Mouse (Mus musculus) limb, embryonic 10.5 days (tissue): ENCODE results near the gene Fgfr2. TPM values are rescaled to one million over a fixed set of nuclear protein-coding genes. Genes with fewer than 3 reads are reported as not detected.

Experiments
- DNase-seq: peaks from one replicate; pipeline ENCODE4 v3.0.0-alpha.2; 2017; ENCODE audit warnings: low spot score
- H3K27ac ChIP-seq: fragments of 300-500 bp; sonication (generic); 2 replicates; pipeline ENCODE4 v1.5.1; 2016; ENCODE audit warnings: mild to moderate bottlenecking
- H3K27me3 ChIP-seq: fragments of 300-500 bp; sonication (generic); 2 replicates; pipeline ENCODE4 v1.6.1; 2016; ENCODE audit warnings: low read depth, mild to moderate bottlenecking; ENCODE audit not compliant: poor library complexity, severe bottlenecking
- H3K36me3 ChIP-seq: fragments of 300-500 bp; sonication (generic); 2 replicates; pipeline ENCODE4 v1.6.1; 2016; ENCODE audit warnings: mild to moderate bottlenecking, moderate library complexity
- H3K4me1 ChIP-seq: fragments of 300-500 bp; sonication (generic); 2 replicates; pipeline ENCODE4 v1.6.1; 2016
- H3K4me3 ChIP-seq: fragments of 300-500 bp; sonication (generic); 2 replicates; pipeline ENCODE4 v1.5.1; 2016; ENCODE audit warnings: mild to moderate bottlenecking, moderate library complexity
- H3K9me3 ChIP-seq: fragments of 300-500 bp; sonication (generic); replicated peaks from 2 replicates; pipeline ENCODE4 v1.6.1; 2016; ENCODE audit warnings: mild to moderate bottlenecking
- WGBS: fragments of 180-500 bp; shearing (Covaris S2); methylation state at CpG from one replicate; pipeline ENCODE4 v1.1.7; 2016; 5-methylcytosine and 5-hydroxymethylcytosine counted together
- polyA plus RNA-seq: library from polyadenylated mRNA; unstranded; fragments of >200 nt; fragmentation: Nextera tagmentation; extraction: Ambion mirVana; gene quantifications from 2 replicates; pipeline ENCODE4 v1.2.1, GENCODE M21; 2016

Fgfr2 gene
- polyA plus RNA-seq, 1 experiment from 2014 or later: 64.4 TPM

GRCm38 (mm10) chr7:130315221-130315620 is 2807.9 kb downstream of the Fgfr2 start:
- DNase-seq: no peak
- H3K27ac ChIP-seq: no peak overlapping the region
- no peaks in the 10 kb centered on the region for H3K9me3 ChIP-seq
- 80% methylated on average over 6 of the region's 6 CpGs for WGBS
- H3K27me3 ChIP-seq: no peaks in the 10 kb centered on the region
- peaks cover 7% of the 10 kb centered on the region for H3K4me1 ChIP-seq
- no peak overlapping the region for H3K4me3 ChIP-seq
- H3K36me3 ChIP-seq: no peaks in the 10 kb centered on the region

GRCm38 (mm10) chr7:130314658-130315057 is 2808.5 kb downstream of the Fgfr2 start:
- Histone ChIP-seq H3K9me3 (no peaks in the 10 kb centered on the region), H3K4me3 (no peak overlapping the region), H3K27ac (no peak overlapping the region), H3K36me3 (no peaks in the 10 kb centered on the region), H3K27me3 (no peaks in the 10 kb centered on the region), H3K4me1 (peaks cover 1% of the 10 kb centered on the region)
- 95% methylated on average over 6 of the region's 6 CpGs for WGBS
- DNase-seq: no peak

DNA sequence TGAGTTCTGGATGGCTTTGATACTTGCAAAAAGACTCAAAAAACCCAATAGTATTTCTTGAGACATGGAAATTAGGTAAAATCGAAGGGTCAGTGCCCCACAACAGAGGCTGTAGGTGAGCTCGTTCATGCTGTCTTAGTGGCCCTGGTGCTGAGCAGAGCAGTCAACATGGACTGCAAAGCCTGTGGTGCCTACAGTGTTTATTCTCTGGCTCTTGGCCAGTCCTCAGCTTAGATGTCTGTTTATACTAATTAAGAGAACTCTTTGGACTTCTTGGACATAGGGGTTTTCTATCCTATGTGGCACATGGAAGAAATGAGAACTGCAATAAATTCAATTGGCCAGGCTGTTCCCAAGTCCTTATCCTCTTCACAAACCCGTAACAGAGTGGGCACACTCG is 2811.8 kb downstream of the Fgfr2 start:
- Histone ChIP-seq H3K4me1 (no peaks in the 10 kb centered on the region), H3K36me3 (no peaks in the 10 kb centered on the region), H3K27ac (no peak overlapping the region), H3K4me3 (no peak overlapping the region), H3K27me3 (no peaks in the 10 kb centered on the region), H3K9me3 (no peaks in the 10 kb centered on the region)
- 88% methylated on average over 4 of the region's 4 CpGs for WGBS
- no peak for DNase-seq

- no peaks in the 10 kb centered on the region for H3K9me3 ChIP-seq
- no peaks in the 10 kb centered on the region for H3K4me1 ChIP-seq
- H3K27me3 ChIP-seq: no peaks in the 10 kb centered on the region
- no peak overlapping the region for H3K27ac ChIP-seq
- no peaks in the 10 kb centered on the region for H3K36me3 ChIP-seq
- no peak for DNase-seq
- 85% methylated on average over 2 of the region's 2 CpGs for WGBS
- H3K4me3 ChIP-seq: no peak overlapping the region
Measured at GRCm38 (mm10) chr7:130309180-130309579, 2814.0 kb downstream of the Fgfr2 start.

- H3K36me3 ChIP-seq: no peaks in the 10 kb centered on the region
- H3K27me3 ChIP-seq: no peaks in the 10 kb centered on the region
- H3K4me3 ChIP-seq: no peak overlapping the region
- 90% methylated on average over 3 of the region's 3 CpGs for WGBS
- H3K9me3 ChIP-seq: no peaks in the 10 kb centered on the region
- DNase-seq: no peak
- H3K4me1 ChIP-seq: no peaks in the 10 kb centered on the region
- H3K27ac ChIP-seq: no peak overlapping the region
Measured at GRCm38 (mm10) chr7:130307036-130307435, 2816.1 kb downstream of the Fgfr2 start.

- H3K27ac ChIP-seq: no peak overlapping the region
- no peaks in the 10 kb centered on the region for H3K27me3 ChIP-seq
- DNase-seq: no peak
- no peaks in the 10 kb centered on the region for H3K36me3 ChIP-seq
- H3K4me1 ChIP-seq: peaks cover 4% of the 10 kb centered on the region
- WGBS: 89% methylated on average over 1 of the region's 1 CpGs
- no peaks in the 10 kb centered on the region for H3K9me3 ChIP-seq
- H3K4me3 ChIP-seq: no peak overlapping the region
Measured at GRCm38 (mm10) chr7:130304642-130305041, 2818.5 kb downstream of the Fgfr2 start.

- Histone ChIP-seq H3K9me3 (no peaks in the 10 kb centered on the region), H3K27ac (no peak overlapping the region), H3K36me3 (no peaks in the 10 kb centered on the region), H3K4me1 (peaks cover 16% of the 10 kb centered on the region), H3K4me3 (no peak overlapping the region), H3K27me3 (no peaks in the 10 kb centered on the region)
- DNase-seq: no peak
- 55% methylated on average over 8 of the region's 8 CpGs for WGBS
Measured at GRCm38 (mm10) chr7:130303464-130303863, 2819.7 kb downstream of the Fgfr2 start.

- Histone ChIP-seq H3K27ac (no peak overlapping the region), H3K4me3 (no peak overlapping the region), H3K4me1 (peaks cover 22% of the 10 kb centered on the region), H3K36me3 (no peaks in the 10 kb centered on the region), H3K27me3 (no peaks in the 10 kb centered on the region), H3K9me3 (no peaks in the 10 kb centered on the region)
- WGBS: 95% methylated on average over 3 of the region's 3 CpGs
- DNase-seq: no peak
Measured at GRCm38 (mm10) chr7:130300606-130301005, 2822.5 kb downstream of the Fgfr2 start.

DNA sequence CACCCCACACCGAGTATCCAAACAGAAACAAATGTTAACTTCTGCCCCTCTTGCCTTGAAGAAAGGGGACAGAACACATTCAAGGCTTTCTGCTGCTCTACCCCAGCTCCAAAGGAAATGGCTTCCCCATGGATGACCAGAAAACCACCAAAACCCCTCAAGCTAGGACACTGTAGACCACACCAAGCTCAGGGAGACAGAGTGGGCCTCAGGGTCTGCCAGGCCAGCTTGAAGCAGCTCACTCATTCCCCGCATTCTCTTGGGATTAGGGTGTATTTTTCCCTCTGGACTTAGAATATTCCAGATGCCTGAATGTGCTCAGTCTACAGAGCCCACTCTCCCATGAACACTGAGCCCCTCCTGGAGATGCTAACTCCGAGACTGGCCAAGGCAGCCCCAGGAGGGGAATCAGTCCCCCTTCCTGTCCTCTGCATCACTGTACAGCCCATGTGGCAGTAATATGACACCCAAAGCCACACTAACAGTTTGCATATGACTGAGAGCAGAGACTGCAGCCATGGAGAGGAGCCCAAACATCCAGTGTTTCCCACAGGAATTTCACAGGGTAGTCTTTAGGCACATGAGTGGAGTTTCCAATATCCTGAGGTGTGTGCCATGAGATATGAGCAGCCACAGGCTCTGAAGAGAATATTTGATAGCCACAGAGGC is 2824.1 kb downstream of the Fgfr2 start:
- Histone ChIP-seq H3K4me1 (peaks cover 22% of the 10 kb centered on the region), H3K27ac (peak overlapping the region; percentile 77), H3K27me3 (no peaks in the 10 kb centered on the region), H3K9me3 (no peaks in the 10 kb centered on the region), H3K36me3 (no peaks in the 10 kb centered on the region), H3K4me3 (no peak overlapping the region)
- 50% methylated on average over 3 of the region's 3 CpGs for WGBS
- DNase-seq: peak; percentile 65

- Histone ChIP-seq H3K4me1 (peaks cover 45% of the 10 kb centered on the region), H3K9me3 (no peaks in the 10 kb centered on the region), H3K27me3 (no peaks in the 10 kb centered on the region), H3K36me3 (no peaks in the 10 kb centered on the region), H3K27ac (peak overlapping the region; percentile 50; the same call in 1 of the 2 replicates), H3K4me3 (no peak overlapping the region)
- no peak for DNase-seq
- WGBS: 87% methylated on average over 6 of the region's 6 CpGs
Measured at GRCm38 (mm10) chr7:130291179-130291578, 2832.0 kb downstream of the Fgfr2 start.

DNA sequence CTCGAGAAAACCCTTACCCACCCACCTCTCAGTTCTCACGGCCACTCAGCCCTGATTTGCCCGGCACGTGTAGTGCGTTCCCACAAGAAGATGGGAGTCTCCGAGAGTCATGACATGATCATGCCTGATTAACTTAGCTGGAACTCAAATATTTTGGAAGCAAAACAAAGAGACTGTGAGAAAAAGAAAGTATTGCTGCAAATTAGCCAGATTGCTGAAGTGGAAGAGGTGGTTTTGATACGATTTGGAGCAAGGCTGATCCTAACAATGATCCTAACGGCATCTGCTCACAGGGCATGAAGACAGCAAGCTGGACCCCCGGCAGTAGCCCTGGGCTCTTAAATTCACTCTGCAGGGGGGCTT is 2833.7 kb downstream of the Fgfr2 start:
- no peak for DNase-seq
- 57% methylated on average over 9 of the region's 9 CpGs for WGBS
- Histone ChIP-seq H3K27ac (peak overlapping the region; percentile 74), H3K27me3 (no peaks in the 10 kb centered on the region), H3K4me1 (peaks cover 45% of the 10 kb centered on the region), H3K36me3 (no peaks in the 10 kb centered on the region), H3K4me3 (no peak overlapping the region), H3K9me3 (no peaks in the 10 kb centered on the region)

GRCm38 (mm10) chr7:130288719-130289427 is 2834.3 kb downstream of the Fgfr2 start:
- Histone ChIP-seq H3K9me3 (no peaks in the 10 kb centered on the region), H3K4me3 (no peak overlapping the region), H3K27ac (peak overlapping the region; percentile 74), H3K27me3 (no peaks in the 10 kb centered on the region), H3K4me1 (peaks cover 45% of the 10 kb centered on the region), H3K36me3 (no peaks in the 10 kb centered on the region)
- WGBS: 63% methylated on average over 11 of the region's 11 CpGs
- DNase-seq: no peak

DNA sequence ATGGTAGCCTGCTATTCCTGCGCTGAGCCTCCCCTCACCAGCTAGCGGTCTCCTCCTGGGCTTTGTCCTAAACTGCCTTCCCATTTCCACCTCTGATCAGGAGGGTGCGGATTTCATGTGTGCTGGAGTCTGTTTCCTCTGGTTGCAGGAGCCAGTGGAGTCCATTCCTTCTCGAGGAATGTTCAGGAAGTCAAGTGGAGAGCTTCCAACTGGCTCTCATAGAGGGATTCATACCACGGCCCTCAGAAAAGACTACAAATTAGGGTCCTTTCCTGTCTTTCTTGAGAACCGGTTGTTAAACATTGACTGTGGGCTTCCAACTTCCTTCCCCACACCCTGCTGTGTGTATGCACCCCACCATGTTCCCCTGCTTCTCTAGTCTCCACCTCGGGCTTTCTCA is 2834.9 kb downstream of the Fgfr2 start:
- no peak for DNase-seq
- peaks cover 45% of the 10 kb centered on the region for H3K4me1 ChIP-seq
- H3K4me3 ChIP-seq: no peak overlapping the region
- H3K27ac ChIP-seq: peak overlapping the region; percentile 74
- no peaks in the 10 kb centered on the region for H3K9me3 ChIP-seq
- H3K27me3 ChIP-seq: no peaks in the 10 kb centered on the region
- no peaks in the 10 kb centered on the region for H3K36me3 ChIP-seq
- WGBS: 80% methylated on average over 7 of the region's 7 CpGs
